Mouse (Mus musculus): ENCODE measurements around the gene Tenm4. TPM values are rescaled to one million over a fixed set of nuclear protein-coding genes. Genes with fewer than 3 reads are reported as not detected.

Gene Tenm4
- polyA plus RNA-seq, 1 experiment from 2014 or later, result 45.8 TPM

- Histone ChIP-seq H3K4me3 (replicated peaks) (no peak overlapping the region), H3K4me2 (no peak overlapping the region), H3K36me3 (no peaks in the 10 kb centered on the region), H3K27ac (0 out of 2 replicates have a peak overlapping the region, but pooled peaks have one; percentile 37), H3K27me3 (no peaks in the 10 kb centered on the region), H3K4me1 (replicated peaks) (peaks cover 33% of the 10 kb centered on the region), H3K9me3 (no peaks in the 10 kb centered on the region), H3K9ac (replicated peaks) (no peak overlapping the region)
- no peak for ATAC-seq (ENCODE audit: insufficient number of reproducible peaks, insufficient read depth, low FRiP score, low TSS enrichment, low read depth)
- WGBS, result 70% methylated on average over 9 of the region's 9 CpGs
Observed at GRCm38 (mm10) chr7:96414290-96415055, 243.4 kb downstream of the Tenm4 start.

GRCm38 (mm10) chr7:96417251-96418004, 246.4 kb downstream of the Tenm4 start:
- peak; percentile 55; the same call in 1 of the 2 replicates for ATAC-seq (ENCODE audit: insufficient number of reproducible peaks, insufficient read depth, low FRiP score, low TSS enrichment, low read depth)
- H3K4me1 ChIP-seq (replicated peaks), result peaks cover 43% of the 10 kb centered on the region
- no peaks in the 10 kb centered on the region for H3K9me3 ChIP-seq
- no peak overlapping the region for H3K9ac ChIP-seq (replicated peaks)
- no peak overlapping the region for H3K4me2 ChIP-seq
- no peak overlapping the region for H3K4me3 ChIP-seq (replicated peaks)
- WGBS, result 37% methylated on average over 13 of the region's 13 CpGs
- no peaks in the 10 kb centered on the region for H3K36me3 ChIP-seq
- H3K27me3 ChIP-seq, result no peaks in the 10 kb centered on the region
- H3K27ac ChIP-seq, result peak overlapping the region; percentile 4; the same call in 1 of the 2 replicates

- H3K9ac ChIP-seq (replicated peaks), result no peak overlapping the region
- ATAC-seq (ENCODE audit: insufficient number of reproducible peaks, insufficient read depth, low FRiP score, low TSS enrichment, low read depth), result no peak
- no peak overlapping the region for H3K4me3 ChIP-seq (replicated peaks)
- H3K4me2 ChIP-seq, result no peak overlapping the region
- H3K27ac ChIP-seq, result no peak overlapping the region
- no peaks in the 10 kb centered on the region for H3K27me3 ChIP-seq
- H3K36me3 ChIP-seq, result no peaks in the 10 kb centered on the region
- WGBS, result 34% methylated on average over 3 of the region's 3 CpGs
- H3K4me1 ChIP-seq (replicated peaks), result peaks cover 40% of the 10 kb centered on the region
- H3K9me3 ChIP-seq, result no peaks in the 10 kb centered on the region
Observed at GRCm38 (mm10) chr7:96418146-96418545, 247.1 kb downstream of the Tenm4 start.

- Histone ChIP-seq H3K27me3 (no peaks in the 10 kb centered on the region), H3K9me3 (no peaks in the 10 kb centered on the region), H3K4me3 (replicated peaks) (no peak overlapping the region), H3K9ac (replicated peaks) (no peak overlapping the region), H3K4me1 (replicated peaks) (peaks cover 30% of the 10 kb centered on the region), H3K27ac (no peak overlapping the region), H3K36me3 (no peaks in the 10 kb centered on the region), H3K4me2 (no peak overlapping the region)
- ATAC-seq (ENCODE audit: insufficient number of reproducible peaks, insufficient read depth, low FRiP score, low TSS enrichment, low read depth), result no peak
- WGBS, result 62% methylated on average over 3 of the region's 3 CpGs
Observed at GRCm38 (mm10) chr7:96420045-96420444, 249.0 kb downstream of the Tenm4 start.

DNA sequence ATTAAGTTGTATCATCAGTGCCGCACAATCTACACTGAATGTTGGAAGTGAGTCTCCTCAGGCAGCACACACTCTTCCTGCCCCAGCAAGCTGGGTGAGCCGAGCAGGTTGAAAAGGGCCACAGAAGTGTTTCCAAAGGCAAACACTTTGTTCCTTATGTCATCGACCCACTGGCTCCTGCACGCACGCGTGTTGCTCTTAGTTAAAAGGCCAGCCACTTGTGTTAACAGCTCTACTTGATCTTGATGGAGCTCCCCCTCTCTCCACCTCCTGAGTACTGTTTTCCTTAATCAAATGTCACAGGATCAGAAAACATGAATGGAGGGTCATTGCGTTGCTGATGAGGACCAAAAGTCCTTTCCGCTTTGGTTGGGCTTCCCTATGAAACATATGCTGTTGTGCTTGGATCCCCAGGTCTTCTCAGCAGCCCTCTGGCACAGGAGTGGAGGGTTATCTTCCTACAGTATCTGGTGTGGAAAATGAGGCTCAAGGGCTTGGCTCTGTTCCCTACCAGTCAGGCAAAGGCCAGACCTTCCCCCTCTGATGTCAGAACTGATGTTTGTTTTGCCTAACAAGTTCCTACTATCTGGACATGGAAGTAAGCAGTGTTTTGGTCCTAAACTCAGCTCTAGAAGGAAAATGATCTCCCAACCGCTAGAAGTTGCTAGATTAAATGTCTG, 250.0 kb downstream of the Tenm4 start:
- no peaks in the 10 kb centered on the region for H3K9me3 ChIP-seq
- H3K4me1 ChIP-seq (replicated peaks), result peaks cover 37% of the 10 kb centered on the region
- no peak overlapping the region for H3K9ac ChIP-seq (replicated peaks)
- no peaks in the 10 kb centered on the region for H3K36me3 ChIP-seq
- no peak for ATAC-seq (ENCODE audit: insufficient number of reproducible peaks, insufficient read depth, low FRiP score, low TSS enrichment, low read depth)
- H3K4me3 ChIP-seq (replicated peaks), result no peak overlapping the region
- H3K27me3 ChIP-seq, result no peaks in the 10 kb centered on the region
- WGBS, result 84% methylated on average over 9 of the region's 9 CpGs
- H3K27ac ChIP-seq, result 0 out of 2 replicates have a peak overlapping the region, but pooled peaks have one; percentile 4
- H3K4me2 ChIP-seq, result no peak overlapping the region

- H3K4me3 ChIP-seq (replicated peaks), result no peak overlapping the region
- no peak overlapping the region for H3K9ac ChIP-seq (replicated peaks)
- peaks cover 18% of the 10 kb centered on the region for H3K4me1 ChIP-seq (replicated peaks)
- WGBS, result 77% methylated on average over 8 of the region's 8 CpGs
- no peaks in the 10 kb centered on the region for H3K27me3 ChIP-seq
- ATAC-seq (ENCODE audit: insufficient number of reproducible peaks, insufficient read depth, low FRiP score, low TSS enrichment, low read depth), result no peak
- H3K4me2 ChIP-seq, result no peak overlapping the region
- no peaks in the 10 kb centered on the region for H3K36me3 ChIP-seq
- no peak overlapping the region for H3K27ac ChIP-seq
- no peaks in the 10 kb centered on the region for H3K9me3 ChIP-seq
Observed at GRCm38 (mm10) chr7:96426954-96427353, 255.9 kb downstream of the Tenm4 start.

DNA sequence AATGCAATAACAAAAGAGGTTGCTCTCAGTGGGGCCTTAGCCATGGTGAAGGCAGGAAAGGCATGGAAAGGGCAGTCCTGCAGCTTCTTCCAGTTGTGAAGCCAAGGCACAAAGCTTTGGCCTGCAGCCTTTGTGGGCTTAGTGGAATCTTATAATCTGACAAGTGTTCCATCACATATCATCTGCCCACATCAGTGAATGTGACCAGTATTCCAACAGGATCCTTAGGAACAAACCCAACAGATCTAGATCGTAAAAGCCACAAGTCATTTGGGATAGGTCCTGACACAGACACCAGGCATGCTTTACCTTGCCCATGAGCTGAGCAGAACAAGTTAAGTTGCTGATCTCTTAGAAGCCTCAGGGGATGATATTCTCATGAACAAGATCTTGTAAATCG, 262.3 kb downstream of the Tenm4 start:
- Histone ChIP-seq H3K27me3 (no peaks in the 10 kb centered on the region), H3K9me3 (no peaks in the 10 kb centered on the region), H3K36me3 (peaks cover 2% of the 10 kb centered on the region; the same call in 1 of the 2 replicates), H3K4me1 (replicated peaks) (no peaks in the 10 kb centered on the region), H3K9ac (replicated peaks) (no peak overlapping the region), H3K4me3 (replicated peaks) (no peak overlapping the region), H3K4me2 (no peak overlapping the region), H3K27ac (no peak overlapping the region)
- ATAC-seq (ENCODE audit: insufficient number of reproducible peaks, insufficient read depth, low FRiP score, low TSS enrichment, low read depth), result no peak
- 83% methylated on average over 2 of the region's 2 CpGs for WGBS

DNA sequence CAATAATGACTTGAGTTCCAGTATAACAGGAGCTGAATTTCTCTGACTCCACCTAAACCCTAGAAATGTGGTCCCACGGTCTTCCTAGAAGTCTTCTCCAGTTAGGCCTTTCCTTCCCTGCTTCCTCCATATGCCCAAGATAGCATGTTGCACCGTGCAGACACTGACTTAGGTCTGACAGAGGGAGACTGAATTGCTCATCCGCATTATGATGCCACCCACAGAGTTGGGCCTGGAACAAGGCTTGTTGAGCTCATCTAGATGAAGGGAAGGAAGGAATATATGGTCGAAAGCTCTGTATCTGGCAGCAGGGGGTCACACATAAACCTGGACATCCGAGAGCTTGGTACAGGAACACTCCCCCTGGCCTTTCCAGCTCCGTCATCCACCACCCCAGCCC, 267.3 kb downstream of the Tenm4 start:
- Histone ChIP-seq H3K4me3 (replicated peaks) (no peak overlapping the region), H3K9ac (replicated peaks) (no peak overlapping the region)
- WGBS, result 82% methylated on average over 6 of the region's 6 CpGs

GRCm38 (mm10) chr7:96440161-96440707, 269.2 kb downstream of the Tenm4 start:
- H3K27me3 ChIP-seq, result no peaks in the 10 kb centered on the region
- H3K9ac ChIP-seq (replicated peaks), result no peak overlapping the region
- H3K9me3 ChIP-seq, result no peaks in the 10 kb centered on the region
- no peak overlapping the region for H3K4me2 ChIP-seq
- H3K4me1 ChIP-seq (replicated peaks), result no peaks in the 10 kb centered on the region
- no peak for ATAC-seq (ENCODE audit: insufficient number of reproducible peaks, insufficient read depth, low FRiP score, low TSS enrichment, low read depth)
- no peak overlapping the region for H3K27ac ChIP-seq
- no peak overlapping the region for H3K4me3 ChIP-seq (replicated peaks)
- H3K36me3 ChIP-seq, result peaks cover 7% of the 10 kb centered on the region; the same call in 1 of the 2 replicates

More for the DNA sequence above, 267.3 kb downstream of the Tenm4 start:
- Histone ChIP-seq H3K9me3 (no peaks in the 10 kb centered on the region), H3K27ac (no peak overlapping the region), H3K27me3 (no peaks in the 10 kb centered on the region), H3K4me1 (replicated peaks) (no peaks in the 10 kb centered on the region), H3K4me2 (no peak overlapping the region), H3K36me3 (peaks cover 7% of the 10 kb centered on the region; the same call in 1 of the 2 replicates)
- no peak for ATAC-seq (ENCODE audit: insufficient number of reproducible peaks, insufficient read depth, low FRiP score, low TSS enrichment, low read depth)

DNA sequence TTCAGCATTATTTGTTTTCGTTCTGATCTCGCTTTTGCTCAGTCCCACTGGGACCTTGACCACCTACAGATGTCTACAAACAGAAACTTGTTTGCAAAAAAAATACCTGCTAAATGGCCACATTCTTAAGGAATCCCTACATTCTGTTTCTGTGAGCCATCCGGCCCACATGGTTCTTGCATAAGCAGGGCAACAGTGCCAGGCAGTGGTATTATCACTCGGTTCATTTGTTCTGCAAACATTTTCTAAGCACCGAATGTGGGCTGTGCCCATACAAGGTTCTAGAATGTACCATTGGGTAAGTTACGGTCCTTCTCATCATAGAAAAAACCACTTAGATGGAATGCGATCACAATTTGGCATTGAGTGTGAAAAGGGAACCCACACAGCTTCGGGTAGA, 274.7 kb downstream of the Tenm4 start:
- no peak for ATAC-seq (ENCODE audit: insufficient number of reproducible peaks, insufficient read depth, low FRiP score, low TSS enrichment, low read depth)
- WGBS, result 94% methylated on average over 8 of the region's 8 CpGs
- no peak overlapping the region for H3K9ac ChIP-seq (replicated peaks)
- H3K4me1 ChIP-seq (replicated peaks), result no peaks in the 10 kb centered on the region
- H3K27ac ChIP-seq, result no peak overlapping the region
- no peaks in the 10 kb centered on the region for H3K27me3 ChIP-seq
- no peaks in the 10 kb centered on the region for H3K9me3 ChIP-seq
- no peaks in the 10 kb centered on the region for H3K36me3 ChIP-seq
- no peak overlapping the region for H3K4me3 ChIP-seq (replicated peaks)
- no peak overlapping the region for H3K4me2 ChIP-seq
